Mouse (Mus musculus) limb, embryonic 14.5 days (tissue): ENCODE measurements around the gene Nlk. TPM values are rescaled to one million over a fixed set of nuclear protein-coding genes. Genes with fewer than 3 reads are reported as not detected.
"Not testable (repeated sequence)": the region's sequence is repeated elsewhere in the genome, so short reads cannot be mapped to it uniquely, and the experiment has no call there.

ENCODE experiments used
- ATAC-seq: fragments of 200-750 bp; cut with Nextera tagmentation; 2 replicates; pipeline ENCODE4 v1.8.0; 2017; ENCODE audit warnings: low read depth, moderate number of reproducible peaks, moderate TSS enrichment; ENCODE audit not compliant: low FRiP score
- DNase-seq: peaks from one replicate; pipeline ENCODE4 v3.0.0-alpha.2; 2015; ENCODE audit warnings: low spot score
- H3K27ac ChIP-seq: fragments of 300-500 bp; sonication (generic); replicated peaks from 2 replicates; pipeline ENCODE4 v1.5.1; 2014; ENCODE audit warnings: low read depth, mild to moderate bottlenecking, low read length, moderate library complexity, mixed read lengths
- H3K27me3 ChIP-seq: fragments of 300-500 bp; sonication (generic); 2 replicates; pipeline ENCODE4 v1.6.1; 2014; ENCODE audit warnings: low read length, mixed read lengths; ENCODE audit not compliant: control insufficient read depth, insufficient read depth
- H3K36me3 ChIP-seq: fragments of 300-500 bp; sonication (generic); 2 replicates; pipeline ENCODE4 v1.6.1; 2014; ENCODE audit warnings: mild to moderate bottlenecking, low read length, moderate library complexity, mixed read lengths; ENCODE audit not compliant: control insufficient read depth, insufficient read depth
- H3K4me1 ChIP-seq: fragments of 300-500 bp; sonication (generic); 2 replicates; pipeline ENCODE4 v1.6.1; 2014; ENCODE audit warnings: antibody characterized with exemption, low read length, mixed read lengths; ENCODE audit not compliant: control insufficient read depth, insufficient read depth
- H3K4me2 ChIP-seq: fragments of 300-500 bp; sonication (generic); replicated peaks from 2 replicates; pipeline ENCODE4 v1.6.1; 2014; ENCODE audit warnings: low read depth, mild to moderate bottlenecking, low read length, moderate library complexity; ENCODE audit not compliant: severe bottlenecking
- H3K4me3 ChIP-seq: fragments of 300-500 bp; sonication (generic); replicated peaks from 2 replicates; pipeline ENCODE4 v1.5.1; 2014; ENCODE audit warnings: low read length
- H3K9ac ChIP-seq: fragments of 300-500 bp; sonication (generic); 2 replicates; pipeline ENCODE4 v1.6.1; 2014; ENCODE audit warnings: mild to moderate bottlenecking, low read depth, low read length, moderate library complexity; ENCODE audit not compliant: severe bottlenecking
- H3K9me3 ChIP-seq: fragments of 300-500 bp; sonication (generic); 2 replicates; pipeline ENCODE4 v1.6.1; 2016; ENCODE audit warnings: low read length; ENCODE audit not compliant: control insufficient read depth
- POLR2A ChIP-seq: fragments of 200-500 bp; IDR thresholded peaks from 2 replicates; pipeline ENCODE4 v1.8.0; 2012; ENCODE audit warnings: inconsistent platforms, mild to moderate bottlenecking, moderate library complexity, borderline replicate concordance; ENCODE audit not compliant: insufficient read depth, insufficient read length; ENCODE audit errors: extremely low read depth
- WGBS: fragments of 180-500 bp; shearing (Covaris S2); extraction: QIAGEN DNeasy Blood & Tissue Kit; methylation state at CpG from one replicate; pipeline ENCODE4 v1.1.7; 2014; 5-methylcytosine and 5-hydroxymethylcytosine counted together
- polyA plus RNA-seq, 2 experiments: library from polyadenylated mRNA; depleted of rRNA in 1 of 2; stranded (reverse) in 1 of 2; unstranded in 1 of 2; fragments of >200 nt; fragmentation: Nextera tagmentation in 1 of 2; extraction: Ambion mirVana in 1 of 2; gene quantifications; 2 replicates each; pipeline versions ENCODE4 v1.2.1 to v1.2.3; 2012 to 2014

The Nlk gene
- polyA plus RNA-seq, 2 experiments, result 11.9 to 15.8 TPM

GRCm38 (mm10) chr11:78536080-78536689 is 161.0 kb downstream of the Nlk start, which contains the start of the genes Tnfaip1 and Ift20:
TSS of gene Tnfaip1 (minus strand) at chr11:78536332.
TSS of gene Ift20 (plus strand) at chr11:78536361.
- ATAC-seq (peak; percentile 97), DNase-seq (peak; percentile 100)
- Histone ChIP-seq H3K9me3 (no peaks in the 10 kb centered on the region), H3K27ac (peak within 1 kb of the TSS; percentile 92), H3K36me3 (peaks cover 32% of the 10 kb centered on the region), H3K27me3 (no peaks in the 10 kb centered on the region), H3K4me1 (peaks cover 18% of the 10 kb centered on the region), H3K4me3 (peak within 1 kb of the TSS; percentile 81), H3K9ac (peak within 1 kb of the TSS; percentile 87), H3K4me2 (peak within 1 kb of the TSS; percentile 74)
- WGBS, result under 1% methylated on average over 52 of the region's 52 CpGs
- TF ChIP-seq POLR2A, result peak; percentile 54; the same call in 1 of the 2 replicates

- peak; percentile 51; the same call in 1 of the 2 replicates for ATAC-seq
Measured at GRCm38 (mm10) chr11:78535376-78536079, 161.6 kb downstream of the Nlk start.

GRCm38 (mm10) chr11:78534516-78534915 is 162.7 kb downstream of the Nlk start:
- Histone ChIP-seq H3K9me3 (no peaks in the 10 kb centered on the region), H3K36me3 (peaks cover 31% of the 10 kb centered on the region), H3K9ac (no peak overlapping the region), H3K27me3 (no peaks in the 10 kb centered on the region), H3K4me1 (peaks cover 18% of the 10 kb centered on the region), H3K27ac (no peak overlapping the region), H3K4me3 (peak overlapping the region; percentile 81), H3K4me2 (peak overlapping the region; percentile 65)
- no peak for ATAC-seq
- WGBS, result 90% methylated on average over 4 of the region's 4 CpGs
- no peak for DNase-seq
- TF ChIP-seq POLR2A, result no peak

More at GRCm38 (mm10) chr11:78535376-78536079, 161.6 kb downstream of the Nlk start:
- Histone ChIP-seq H3K9ac (peak overlapping the region; percentile 87), H3K4me1 (peaks cover 18% of the 10 kb centered on the region), H3K27ac (peak overlapping the region; percentile 92), H3K4me3 (peak overlapping the region; percentile 81), H3K27me3 (no peaks in the 10 kb centered on the region), H3K36me3 (peaks cover 33% of the 10 kb centered on the region), H3K9me3 (no peaks in the 10 kb centered on the region), H3K4me2 (peak overlapping the region; percentile 65)
- under 1% methylated on average over 23 of the region's 23 CpGs for WGBS
- no peak for TF ChIP-seq POLR2A
- DNase-seq, result peak; percentile 74

- DNase-seq, H3K27ac ChIP-seq, ATAC-seq, H3K9me3 ChIP-seq, H3K4me2 ChIP-seq, H3K9ac ChIP-seq, H3K27me3 ChIP-seq, H3K4me3 ChIP-seq, H3K4me1 ChIP-seq: not testable (repeated sequence)
- WGBS, result 94% methylated on average over 10 of the region's 10 CpGs
- peaks cover 45% of the 10 kb centered on the region for H3K36me3 ChIP-seq
Measured at GRCm38 (mm10) chr11:78531515-78531914, 165.7 kb downstream of the Nlk start.

- no peak overlapping the region for H3K9ac ChIP-seq
Measured at GRCm38 (mm10) chr11:78531046-78531445, 166.1 kb downstream of the Nlk start.

More at GRCm38 (mm10) chr11:78531046-78531445, 166.1 kb downstream of the Nlk start:
- Histone ChIP-seq H3K4me3 (no peak overlapping the region), H3K4me2 (no peak overlapping the region), H3K36me3 (peaks cover 50% of the 10 kb centered on the region), H3K27ac (no peak overlapping the region), H3K27me3 (no peaks in the 10 kb centered on the region), H3K9me3 (no peaks in the 10 kb centered on the region), H3K4me1 (peaks cover 7% of the 10 kb centered on the region)
- TF ChIP-seq POLR2A, result no peak
- ATAC-seq (no peak), DNase-seq (no peak)
- WGBS, result 74% methylated on average over 6 of the region's 6 CpGs
